Mouse (Mus musculus) neural tube, embryonic 12.5 days (tissue): ENCODE results near the gene Efnb1. TPM values are rescaled to one million over a fixed set of nuclear protein-coding genes. Genes with fewer than 3 reads are reported as not detected.
"Not testable (repeated sequence)": the region's sequence is repeated elsewhere in the genome, so short reads cannot be mapped to it uniquely, and the experiment has no call there.

ENCODE experiments used
- ATAC-seq: fragments of 200-750 bp; cut with Nextera tagmentation; 2 replicates; pipeline ENCODE4 v1.8.0; 2017; ENCODE audit warnings: low read depth, mild to moderate bottlenecking, moderate TSS enrichment, moderate library complexity; ENCODE audit not compliant: low FRiP score
- H3K27ac ChIP-seq: fragments of 300-500 bp; sonication (generic); 2 replicates; pipeline ENCODE4 v1.5.1; 2016
- H3K27me3 ChIP-seq: fragments of 300-500 bp; sonication (generic); replicated peaks from 2 replicates; pipeline ENCODE4 v1.6.1; 2016; ENCODE audit warnings: mild to moderate bottlenecking
- H3K36me3 ChIP-seq: fragments of 300-500 bp; sonication (generic); 2 replicates; pipeline ENCODE4 v1.6.1; 2016; ENCODE audit warnings: mild to moderate bottlenecking
- H3K4me1 ChIP-seq: fragments of 300-500 bp; sonication (generic); 2 replicates; pipeline ENCODE4 v1.6.1; 2016
- H3K4me2 ChIP-seq: fragments of 300-500 bp; sonication (generic); replicated peaks from 2 replicates; pipeline ENCODE4 v1.6.1; 2016; ENCODE audit warnings: mild to moderate bottlenecking
- H3K4me3 ChIP-seq: fragments of 300-500 bp; sonication (generic); 2 replicates; pipeline ENCODE4 v1.5.1; 2016
- H3K9ac ChIP-seq: fragments of 300-500 bp; sonication (generic); 2 replicates; pipeline ENCODE4 v1.6.1; 2016; ENCODE audit warnings: mild to moderate bottlenecking
- H3K9me3 ChIP-seq: fragments of 300-500 bp; sonication (generic); 2 replicates; pipeline ENCODE4 v1.6.1; 2016; ENCODE audit warnings: mild to moderate bottlenecking
- WGBS: fragments of 180-500 bp; shearing (Covaris S2); methylation state at CpG from one replicate; pipeline ENCODE4 v1.1.7; 2016; 5-methylcytosine and 5-hydroxymethylcytosine counted together
- polyA plus RNA-seq: library from polyadenylated mRNA; unstranded; fragments of >200 nt; fragmentation: Nextera tagmentation; extraction: Ambion mirVana; gene quantifications from 2 replicates; pipeline ENCODE4 v1.2.1, GENCODE M21; 2016

Gene Efnb1
- 56.2 and 58.0 TPM in 2 replicates for polyA plus RNA-seq

DNA sequence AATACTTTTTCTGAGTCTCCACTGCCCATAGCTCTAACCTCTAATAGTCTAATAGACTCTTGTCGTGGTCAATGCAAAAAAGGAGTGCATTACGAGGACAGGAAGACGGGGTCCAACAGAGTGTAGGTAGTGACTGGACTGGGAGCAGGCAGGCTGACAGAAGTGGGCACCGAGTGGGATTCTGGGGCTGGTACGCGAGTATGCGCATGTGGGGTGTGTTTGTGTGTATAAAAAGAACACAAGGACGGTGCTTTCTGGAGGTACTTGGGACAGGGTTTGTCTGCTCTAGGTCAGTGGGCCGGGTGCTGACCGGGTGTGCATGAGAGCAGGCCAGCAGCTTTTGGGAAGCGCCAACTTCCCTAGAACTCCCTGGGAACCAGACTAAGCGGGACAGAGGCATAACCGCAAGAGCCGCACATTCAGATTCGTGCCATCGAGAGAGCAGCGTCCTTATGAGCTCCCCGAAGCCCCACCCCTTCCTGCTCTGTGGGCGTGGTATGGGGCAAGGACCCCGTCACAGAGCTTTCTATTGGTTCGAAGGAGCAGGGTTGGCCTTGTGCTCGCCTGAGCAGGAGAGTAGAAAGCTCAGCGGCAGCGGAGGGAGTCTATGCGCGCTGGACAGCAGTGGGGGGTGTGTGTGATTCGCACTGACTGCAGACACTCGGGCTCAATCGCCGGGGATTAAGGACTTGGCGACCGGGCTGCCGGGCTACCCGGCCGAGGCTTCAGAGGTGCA lies at the start of gene Efnb1:
TSS of gene Efnb1 (plus strand) at position 608 of the 736 bp plus-strand sequence.
- H3K4me1 ChIP-seq, result peaks cover 13% of the 10 kb centered on the region
- no peaks in the 10 kb centered on the region for H3K9me3 ChIP-seq
- 22% methylated on average over 35 of the region's 35 CpGs for WGBS
- H3K27me3 ChIP-seq, result no peaks in the 10 kb centered on the region; the same call in 1 of the 2 replicates
- ATAC-seq, result peak; percentile 93
- peak within 1 kb of the TSS; percentile 53 for H3K27ac ChIP-seq
- peak within 1 kb of the TSS; percentile 64 for H3K4me3 ChIP-seq
- H3K4me2 ChIP-seq, result peak within 1 kb of the TSS; percentile 71
- H3K36me3 ChIP-seq, result no peaks in the 10 kb centered on the region
- H3K9ac ChIP-seq, result peak within 1 kb of the TSS; percentile 80

DNA sequence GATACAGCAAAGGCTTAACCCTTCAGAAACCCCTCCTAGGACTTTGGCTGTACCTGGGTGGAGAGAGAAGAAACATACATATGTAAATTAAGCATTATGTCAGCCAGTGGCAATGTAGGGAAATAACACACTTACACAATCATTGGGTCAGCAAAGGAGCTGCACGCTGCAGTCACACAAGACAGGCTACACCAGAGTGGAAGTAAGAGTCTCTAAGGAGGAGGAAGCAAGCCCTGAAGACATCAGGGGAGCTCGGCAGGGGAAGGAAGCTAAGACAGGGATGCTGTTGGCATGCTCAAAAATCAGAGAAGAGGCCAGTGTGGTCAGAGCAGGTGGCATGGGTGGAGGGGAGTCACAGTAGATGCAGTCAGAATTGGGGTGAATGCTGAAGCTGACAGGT lies 43.2 kb upstream of the Efnb1 start:
- no peaks in the 10 kb centered on the region for H3K9me3 ChIP-seq
- H3K9ac ChIP-seq, result no peak overlapping the region
- no peak overlapping the region for H3K4me3 ChIP-seq
- H3K27me3 ChIP-seq, result no peaks in the 10 kb centered on the region
- H3K27ac ChIP-seq, result no peak overlapping the region
- H3K36me3 ChIP-seq, result no peaks in the 10 kb centered on the region
- no peaks in the 10 kb centered on the region for H3K4me1 ChIP-seq
- H3K4me2 ChIP-seq, result no peak overlapping the region
- 74% methylated on average over 2 of the region's 2 CpGs for WGBS
- ATAC-seq, result no peak

GRCm38 (mm10) chrX:99111088-99111724 lies 24.7 kb upstream of the Efnb1 start:
- H3K4me2 ChIP-seq, H3K9me3 ChIP-seq, H3K9ac ChIP-seq, H3K27me3 ChIP-seq, H3K4me1 ChIP-seq, H3K27ac ChIP-seq, H3K36me3 ChIP-seq, H3K4me3 ChIP-seq: not testable (repeated sequence)
- 64% methylated on average over 8 of the region's 10 CpGs for WGBS
- peak; percentile 61; the same call in 1 of the 2 replicates for ATAC-seq

GRCm38 (mm10) chrX:99119510-99119909 lies 16.4 kb upstream of the Efnb1 start:
- no peaks in the 10 kb centered on the region for H3K27me3 ChIP-seq
- no peaks in the 10 kb centered on the region for H3K9me3 ChIP-seq
- H3K36me3 ChIP-seq, result no peaks in the 10 kb centered on the region
- H3K9ac ChIP-seq, result no peak overlapping the region
- H3K4me3 ChIP-seq, result no peak overlapping the region
- H3K4me1 ChIP-seq, result no peaks in the 10 kb centered on the region
- no peak overlapping the region for H3K4me2 ChIP-seq
- 86% methylated on average over 5 of the region's 5 CpGs for WGBS
- no peak overlapping the region for H3K27ac ChIP-seq
- no peak for ATAC-seq

GRCm38 (mm10) chrX:99130059-99130458 lies 5.9 kb upstream of the Efnb1 start:
- H3K36me3 ChIP-seq, result no peaks in the 10 kb centered on the region
- H3K27ac ChIP-seq, result no peak overlapping the region
- H3K4me3 ChIP-seq, result no peak overlapping the region
- no peak overlapping the region for H3K9ac ChIP-seq
- H3K27me3 ChIP-seq, result no peaks in the 10 kb centered on the region; the same call in 1 of the 2 replicates
- 22% methylated on average over 3 of the region's 3 CpGs for WGBS
- H3K4me2 ChIP-seq, result no peak overlapping the region
- H3K9me3 ChIP-seq, result no peaks in the 10 kb centered on the region
- H3K4me1 ChIP-seq, result no peaks in the 10 kb centered on the region
- ATAC-seq, result no peak

- ATAC-seq, result no peak
- no peaks in the 10 kb centered on the region for H3K9me3 ChIP-seq
- H3K27ac ChIP-seq, result no peak overlapping the region
- H3K9ac ChIP-seq, result no peak overlapping the region
- 71% methylated on average over 6 of the region's 6 CpGs for WGBS
- H3K4me2 ChIP-seq, result no peak overlapping the region
- H3K4me3 ChIP-seq, result no peak overlapping the region
- H3K4me1 ChIP-seq, result no peaks in the 10 kb centered on the region
- no peaks in the 10 kb centered on the region; the same call in 1 of the 2 replicates for H3K27me3 ChIP-seq
- no peaks in the 10 kb centered on the region for H3K36me3 ChIP-seq
Observed at GRCm38 (mm10) chrX:99132573-99132972, 3.4 kb upstream of the Efnb1 start.

DNA sequence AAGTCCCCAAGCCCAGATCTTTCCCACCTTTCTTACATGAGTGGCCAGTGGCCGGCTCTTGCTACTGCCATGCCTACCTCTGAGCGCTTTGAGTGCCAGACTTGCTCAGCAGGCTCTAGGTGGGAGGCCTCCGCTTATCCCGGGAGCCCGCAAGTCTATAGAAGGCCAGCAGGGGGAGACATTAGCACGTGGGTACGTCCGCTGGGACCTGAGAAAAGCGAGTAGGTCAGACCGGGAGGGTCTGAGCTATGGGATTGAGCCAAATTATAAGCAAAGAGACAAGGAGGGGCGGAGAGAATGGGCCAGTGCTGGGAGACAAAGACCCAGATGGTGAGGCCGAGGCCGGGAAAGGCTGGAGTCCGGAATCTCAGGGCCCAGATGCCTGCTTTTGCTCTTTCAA lies 1.0 kb upstream of the Efnb1 start:
- H3K9ac ChIP-seq, result no peak overlapping the region

DNA sequence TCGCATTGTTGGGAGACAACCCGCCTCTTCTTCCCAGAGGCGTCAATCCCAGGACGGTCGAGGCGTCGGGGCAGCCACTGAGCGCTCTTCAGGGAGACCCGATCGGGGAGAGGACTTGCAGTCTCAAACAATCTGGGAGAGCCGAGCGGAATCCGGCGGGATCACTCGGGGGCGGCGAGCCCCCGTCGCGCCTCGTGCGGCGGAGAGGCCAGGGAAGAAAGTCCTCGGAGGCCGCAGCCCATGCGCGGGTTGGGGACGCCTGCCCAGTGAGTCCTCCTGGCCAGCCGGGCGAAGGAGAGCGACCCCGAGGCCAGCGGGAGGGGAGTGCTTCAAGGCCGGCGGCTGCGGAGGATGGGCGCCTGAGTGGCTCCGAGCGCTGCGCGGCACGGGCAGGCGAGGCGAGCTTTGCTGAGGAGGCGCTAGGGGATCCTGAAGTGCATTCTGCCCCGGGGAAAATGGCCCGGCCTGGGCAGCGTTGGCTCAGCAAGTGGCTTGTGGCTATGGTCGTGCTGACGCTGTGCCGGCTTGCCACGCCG lies 569 bp downstream of the Efnb1 start:
- peak; percentile 8 for ATAC-seq
- H3K36me3 ChIP-seq, result no peaks in the 10 kb centered on the region
- peak overlapping the region; percentile 80 for H3K9ac ChIP-seq
- no peaks in the 10 kb centered on the region for H3K9me3 ChIP-seq
- peak overlapping the region; percentile 71 for H3K4me2 ChIP-seq
- no peaks in the 10 kb centered on the region for H3K27me3 ChIP-seq
- peak overlapping the region; percentile 64 for H3K4me3 ChIP-seq
- H3K27ac ChIP-seq, result peak overlapping the region; percentile 53; the same call in 1 of the 2 replicates
- peaks cover 21% of the 10 kb centered on the region for H3K4me1 ChIP-seq
- 23% methylated on average over 53 of the region's 53 CpGs for WGBS

More for the DNA sequence above, 1.0 kb upstream of the Efnb1 start:
- Histone ChIP-seq H3K4me3 (no peak overlapping the region), H3K4me1 (peaks cover 5% of the 10 kb centered on the region), H3K4me2 (peak overlapping the region; percentile 71), H3K27me3 (no peaks in the 10 kb centered on the region; the same call in 1 of the 2 replicates), H3K36me3 (no peaks in the 10 kb centered on the region), H3K27ac (no peak overlapping the region), H3K9me3 (no peaks in the 10 kb centered on the region)
- ATAC-seq, result peak; percentile 67
- 28% methylated on average over 14 of the region's 14 CpGs for WGBS

- peak overlapping the region; percentile 71 for H3K4me2 ChIP-seq
- no peaks in the 10 kb centered on the region for H3K27me3 ChIP-seq
- no peak overlapping the region for H3K27ac ChIP-seq
- H3K4me3 ChIP-seq, result peak overlapping the region; percentile 64
- no peak for ATAC-seq
- no peaks in the 10 kb centered on the region for H3K9me3 ChIP-seq
- peaks cover 28% of the 10 kb centered on the region for H3K4me1 ChIP-seq
- H3K36me3 ChIP-seq, result no peaks in the 10 kb centered on the region
- peak overlapping the region; percentile 80 for H3K9ac ChIP-seq
- WGBS, result 21% methylated on average over 30 of the region's 31 CpGs
Observed at GRCm38 (mm10) chrX:99137143-99137870, 1.4 kb downstream of the Efnb1 start.

DNA sequence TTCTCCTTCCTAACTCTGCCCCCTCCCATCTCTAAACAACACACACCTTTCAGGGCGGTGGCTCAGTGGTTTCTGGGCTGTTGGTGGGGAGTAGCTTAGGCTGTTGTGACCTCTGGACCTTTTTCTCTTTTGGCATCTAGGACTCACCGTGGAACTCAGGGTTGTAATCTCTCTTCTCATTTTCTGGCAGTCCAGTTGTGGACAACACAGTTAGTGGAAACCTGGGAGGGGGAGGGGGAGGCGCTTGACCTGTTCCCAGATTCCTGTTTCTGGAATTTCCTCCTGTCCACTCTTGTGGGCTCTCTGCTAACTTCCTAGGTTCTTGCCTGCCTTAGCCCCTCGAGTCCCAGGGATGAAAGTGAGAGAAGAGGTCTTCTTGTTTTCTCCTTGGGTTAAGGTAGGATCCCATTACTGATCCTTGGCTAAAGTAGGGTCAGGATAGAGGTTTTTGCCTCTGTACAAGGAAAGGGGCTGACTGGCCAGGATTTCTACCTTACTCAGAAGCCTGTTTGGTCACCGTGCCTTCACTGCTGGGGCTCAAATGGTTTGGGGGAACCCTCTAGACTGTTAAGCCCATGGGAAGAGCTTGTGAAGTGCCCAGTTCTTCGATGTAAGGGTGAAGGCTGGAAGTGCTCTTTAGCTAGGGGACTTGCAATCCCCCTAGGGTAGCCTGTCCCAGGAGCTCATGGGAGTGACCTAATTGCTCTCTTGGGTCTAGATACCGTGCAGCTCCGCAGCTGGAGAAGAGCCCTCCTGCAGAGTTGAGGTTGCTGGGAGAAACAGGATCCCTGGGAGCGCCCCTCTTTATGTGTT lies 2.2 kb downstream of the Efnb1 start:
- ATAC-seq, result no peak
- WGBS, result 17% methylated on average over 9 of the region's 9 CpGs
- Histone ChIP-seq H3K36me3 (no peaks in the 10 kb centered on the region), H3K27ac (no peak overlapping the region), H3K27me3 (no peaks in the 10 kb centered on the region), H3K9me3 (no peaks in the 10 kb centered on the region), H3K4me3 (peak overlapping the region; percentile 64), H3K9ac (peak overlapping the region; percentile 80), H3K4me2 (peak overlapping the region; percentile 71), H3K4me1 (peaks cover 34% of the 10 kb centered on the region)

DNA sequence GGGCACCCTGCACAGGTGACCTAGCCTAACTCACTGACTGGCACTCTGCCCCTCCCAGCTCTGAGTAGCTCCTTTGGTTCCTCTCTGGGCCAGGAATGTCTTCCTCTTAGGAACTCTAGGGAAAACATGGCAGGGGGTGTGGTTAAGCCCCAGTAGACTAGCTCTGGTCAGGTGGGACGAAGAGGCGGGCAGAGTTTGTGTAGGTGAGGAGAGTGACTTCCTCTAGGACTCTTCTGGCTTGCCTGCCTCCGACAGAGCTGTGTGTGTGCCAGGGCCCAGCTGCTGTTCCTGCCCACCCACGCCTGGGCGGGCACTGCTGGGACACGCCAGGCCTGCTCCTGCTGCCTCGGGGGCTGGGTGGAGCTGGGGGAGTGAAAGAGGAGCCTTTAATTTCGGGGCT lies 5.1 kb downstream of the Efnb1 start:
- Histone ChIP-seq H3K4me2 (peak overlapping the region; percentile 71), H3K27ac (0 out of 2 replicates have a peak overlapping the region, but pooled peaks have one; percentile 15), H3K9me3 (no peaks in the 10 kb centered on the region), H3K4me1 (peaks cover 34% of the 10 kb centered on the region), H3K4me3 (no peak overlapping the region), H3K9ac (no peak overlapping the region), H3K27me3 (no peaks in the 10 kb centered on the region), H3K36me3 (peaks cover 9% of the 10 kb centered on the region)
- ATAC-seq, result no peak
- WGBS, result 64% methylated on average over 8 of the region's 8 CpGs
